Mouse (Mus musculus) heart, embryonic 14.5 days (tissue): Measurements from ENCODE around the gene Kcnip1. TPM values are rescaled to one million over a fixed set of nuclear protein-coding genes. Genes with fewer than 3 reads are reported as not detected.

Experiments used
- ATAC-seq: fragments of 200-750 bp; cut with Nextera tagmentation; 2 replicates; pipeline ENCODE4 v1.8.0; 2017; ENCODE audit warnings: low read depth, moderate TSS enrichment; ENCODE audit not compliant: insufficient number of reproducible peaks, insufficient read depth, low FRiP score
- H3K27ac ChIP-seq, 2 experiments: fragments of 200-500 bp in 1 of 2; fragments of 300-500 bp in 1 of 2; sonication (generic) in 1 of 2; replicated peaks in 1 of 2; 2 replicates each; pipeline ENCODE4 v1.5.1; 2012 to 2014; ENCODE audit warnings: low read depth in 2 of 2, low read length in 2 of 2, control low read depth in 1 of 2, mild to moderate bottlenecking in 1 of 2, mixed read lengths in 1 of 2; ENCODE audit not compliant: control insufficient read depth in 1 of 2, insufficient read depth in 1 of 2
- H3K27me3 ChIP-seq: fragments of 300-500 bp; sonication (generic); 2 replicates; pipeline ENCODE4 v1.6.1; 2014; ENCODE audit warnings: mild to moderate bottlenecking, low read length, control low read depth; ENCODE audit not compliant: control insufficient read depth, insufficient read depth
- H3K36me3 ChIP-seq: fragments of 300-500 bp; sonication (generic); 2 replicates; pipeline ENCODE4 v1.6.1; 2014; ENCODE audit warnings: mild to moderate bottlenecking, control low read depth, low read length, mixed read lengths; ENCODE audit not compliant: control insufficient read depth, insufficient read depth
- H3K4me1 ChIP-seq, 2 experiments: fragments of 200-500 bp in 1 of 2; fragments of 300-500 bp in 1 of 2; sonication (generic) in 1 of 2; 2 replicates each; pipeline ENCODE4 v1.6.1; 2012 to 2014; ENCODE audit warnings: low read length in 2 of 2, control low read depth in 1 of 2, mixed read lengths in 1 of 2; ENCODE audit not compliant: control insufficient read depth in 2 of 2, insufficient read depth in 2 of 2
- H3K4me2 ChIP-seq: fragments of 300-500 bp; sonication (generic); 2 replicates; pipeline ENCODE4 v1.6.1; 2014; ENCODE audit warnings: mild to moderate bottlenecking, low read length
- H3K4me3 ChIP-seq, 2 experiments: fragments of 200-500 bp in 1 of 2; fragments of 300-500 bp in 1 of 2; sonication (generic) in 1 of 2; 2 replicates each; pipeline ENCODE4 v1.5.1; 2012 to 2014; ENCODE audit warnings: low read length in 2 of 2, mild to moderate bottlenecking in 2 of 2, control low read depth in 1 of 2, low read depth in 1 of 2, moderate library complexity in 1 of 2; ENCODE audit not compliant: control insufficient read depth in 1 of 2, insufficient read depth in 1 of 2
- H3K9ac ChIP-seq: fragments of 300-500 bp; sonication (generic); 2 replicates; pipeline ENCODE4 v1.6.1; 2014; ENCODE audit warnings: mild to moderate bottlenecking, low read length
- H3K9me3 ChIP-seq: fragments of 300-500 bp; sonication (generic); 2 replicates; pipeline ENCODE4 v1.6.1; 2016; ENCODE audit warnings: low read length, control low read depth; ENCODE audit not compliant: control insufficient read depth
- WGBS: fragments of 180-500 bp; shearing (Covaris S2); extraction: QIAGEN DNeasy Blood & Tissue Kit; methylation state at CpG from one replicate; pipeline ENCODE4 v1.1.7; 2014; 5-methylcytosine and 5-hydroxymethylcytosine counted together
- polyA plus RNA-seq: library from polyadenylated mRNA; unstranded; fragments of >200 nt; fragmentation: Nextera tagmentation; extraction: Ambion mirVana; gene quantifications from 2 replicates; pipeline ENCODE4 v1.2.1, GENCODE M21; 2014

The Kcnip1 gene
- polyA plus RNA-seq, 1 experiment from 2014 or later: 0.11 TPM

GRCm38 (mm10) chr11:33980146-33980545 is 12.8 kb downstream of the Kcnip1 start:
- Histone ChIP-seq H3K4me3 (no peak overlapping the region), H3K9me3 (no peaks in the 10 kb centered on the region), H3K27me3 (no peaks in the 10 kb centered on the region), H3K9ac (no peak overlapping the region), H3K36me3 (no peaks in the 10 kb centered on the region), H3K4me2 (no peak overlapping the region), H3K27ac (no peak overlapping the region), H3K4me1 (peaks cover 6 to 7% of the 10 kb centered on the region in 2 experiments; a peak in 3 of 4 replicates)
- 73% methylated on average over 4 of the region's 4 CpGs for WGBS
- ATAC-seq: no peak

GRCm38 (mm10) chr11:33975121-33975520 is 17.8 kb downstream of the Kcnip1 start:
- no peak for ATAC-seq
- H3K4me3 ChIP-seq: no peak overlapping the region

GRCm38 (mm10) chr11:33974341-33975040 is 18.5 kb downstream of the Kcnip1 start:
- 56% methylated on average over 14 of the region's 14 CpGs for WGBS
- no peak for ATAC-seq

More at GRCm38 (mm10) chr11:33975121-33975520, 17.8 kb downstream of the Kcnip1 start:
- 81% methylated on average over 2 of the region's 2 CpGs for WGBS
- H3K27me3 ChIP-seq: no peaks in the 10 kb centered on the region
- H3K9ac ChIP-seq: no peak overlapping the region
- H3K9me3 ChIP-seq: no peaks in the 10 kb centered on the region
- no peaks in the 10 kb centered on the region for H3K36me3 ChIP-seq
- no peak overlapping the region for H3K27ac ChIP-seq
- no peak overlapping the region for H3K4me2 ChIP-seq
- H3K4me1 ChIP-seq: no peaks in the 10 kb centered on the region

GRCm38 (mm10) chr11:33972114-33972513 is 20.8 kb downstream of the Kcnip1 start:
- H3K4me3 ChIP-seq: no peak overlapping the region
- no peaks in the 10 kb centered on the region for H3K27me3 ChIP-seq
- WGBS: 72% methylated on average over 7 of the region's 7 CpGs
- H3K9me3 ChIP-seq: no peaks in the 10 kb centered on the region
- H3K27ac ChIP-seq: no peak overlapping the region
- no peaks in the 10 kb centered on the region for H3K4me1 ChIP-seq
- no peaks in the 10 kb centered on the region for H3K36me3 ChIP-seq
- H3K9ac ChIP-seq: no peak overlapping the region
- no peak overlapping the region for H3K4me2 ChIP-seq
- ATAC-seq: no peak

More at GRCm38 (mm10) chr11:33974341-33975040, 18.5 kb downstream of the Kcnip1 start:
- Histone ChIP-seq H3K9ac (no peak overlapping the region), H3K4me1 (no peaks in the 10 kb centered on the region), H3K36me3 (no peaks in the 10 kb centered on the region), H3K27me3 (no peaks in the 10 kb centered on the region), H3K4me3 (no peak overlapping the region), H3K9me3 (no peaks in the 10 kb centered on the region), H3K27ac (no peak overlapping the region), H3K4me2 (no peak overlapping the region)

GRCm38 (mm10) chr11:33969199-33969598 is 23.8 kb downstream of the Kcnip1 start:
- H3K27me3 ChIP-seq: no peaks in the 10 kb centered on the region
- H3K36me3 ChIP-seq: no peaks in the 10 kb centered on the region
- no peak for ATAC-seq
- no peaks in the 10 kb centered on the region for H3K9me3 ChIP-seq
- no peak overlapping the region for H3K4me2 ChIP-seq
- H3K27ac ChIP-seq: no peak overlapping the region
- H3K4me1 ChIP-seq: peaks cover 0 to 5% of the 10 kb centered on the region in 2 experiments; a peak in 1 of 4 replicates
- WGBS: 83% methylated on average over 3 of the region's 3 CpGs
- no peak overlapping the region for H3K9ac ChIP-seq
- H3K4me3 ChIP-seq: no peak overlapping the region

GRCm38 (mm10) chr11:33967708-33968107 is 25.2 kb downstream of the Kcnip1 start:
- H3K4me3 ChIP-seq: no peak overlapping the region
- ATAC-seq: no peak
- no peak overlapping the region for H3K4me2 ChIP-seq
- no peak overlapping the region for H3K9ac ChIP-seq
- H3K4me1 ChIP-seq: peaks cover 6 to 11% of the 10 kb centered on the region in 2 experiments; a peak in 2 of 4 replicates
- no peaks in the 10 kb centered on the region for H3K9me3 ChIP-seq
- H3K27me3 ChIP-seq: no peaks in the 10 kb centered on the region
- no peak overlapping the region for H3K27ac ChIP-seq
- no peaks in the 10 kb centered on the region for H3K36me3 ChIP-seq
- WGBS: 67% methylated on average over 4 of the region's 4 CpGs

- H3K4me3 ChIP-seq: no peak overlapping the region
- H3K9ac ChIP-seq: no peak overlapping the region
- H3K9me3 ChIP-seq: no peaks in the 10 kb centered on the region
- ATAC-seq: no peak
- no peak overlapping the region for H3K4me2 ChIP-seq
- H3K4me1 ChIP-seq: peaks cover 9 to 13% of the 10 kb centered on the region in 2 experiments; a peak in 2 of 4 replicates
- H3K36me3 ChIP-seq: no peaks in the 10 kb centered on the region
- no peak overlapping the region for H3K27ac ChIP-seq
- 50% methylated on average over 2 of the region's 2 CpGs for WGBS
- H3K27me3 ChIP-seq: no peaks in the 10 kb centered on the region
Measured at GRCm38 (mm10) chr11:33965380-33965779, 27.6 kb downstream of the Kcnip1 start.
